Comparison of ENCODE assay signal across 9 mouse cellular contexts in genomic region chr3:49866061-49866515, GRCm38 (mm10).
DNase-seq lines count a peak whose midpoint lies in the region; ATAC-seq and TF ChIP-seq lines count a peak whose summit lies in the region.
"Had no signal": no experiment of that assay in that cellular context is flagged by ENCODE, and none has a peak within 500 bp of the region (broad histone marks: within the 10 kb centered on the region; RNA-seq: fewer than 3 reads in every experiment).

No protein-coding gene starts in this region.

- no peaks in the 10 kb centered on the region for H3K36me3 ChIP-seq in heart, postnatal 0 days (replicated peaks; ENCODE audit: control insufficient read depth, insufficient read depth, low read length)
- H3K36me3 ChIP-seq in stomach, postnatal 0 days (ENCODE audit: control insufficient read depth, insufficient read depth, low read length) = no peaks in the 10 kb centered on the region

- H3K9me3 ChIP-seq in heart, postnatal 0 days (replicated peaks; ENCODE audit: control insufficient read depth, low read length) = no peaks in the 10 kb centered on the region
- H3K9me3 ChIP-seq in stomach, postnatal 0 days (ENCODE audit: control insufficient read depth, low read length) = no peaks in the 10 kb centered on the region

- no peak for TF ChIP-seq CTCF in heart, postnatal 0 days (IDR thresholded peaks at IDR 0.05; ENCODE audit: low read depth)
- no peak for TF ChIP-seq CTCF in stomach, postnatal 0 days (IDR thresholded peaks at IDR 0.05; ENCODE audit: low read depth)

- peak overlapping the region; percentile 52 for H3K4me2 ChIP-seq in heart, postnatal 0 days (ENCODE audit: low read depth, low read length)
- H3K4me2 ChIP-seq in stomach, postnatal 0 days (replicated peaks; ENCODE audit: low read depth) = peak overlapping the region; percentile 32; the same call in 1 of the 2 replicates

- H3K27ac ChIP-seq in heart, postnatal 0 days (ENCODE audit: low read depth) = peak overlapping the region; percentile 53; the same call in 1 of the 2 replicates
- peak overlapping the region; percentile 81 for H3K27ac ChIP-seq in stomach, postnatal 0 days (replicated peaks)

- H3K4me3 ChIP-seq in heart, postnatal 0 days (ENCODE audit: low read depth, low read length) = peak overlapping the region; percentile 19; the same call in 1 of the 2 replicates
- no peak overlapping the region for H3K4me3 ChIP-seq in stomach, postnatal 0 days (ENCODE audit: low read depth, low read length)

- DNase-seq in ovary, postnatal 14 days (ENCODE audit: low spot score) = peak; percentile 4
- DNase-seq in ovary, adult 18-20 months (ENCODE audit: low spot score) = no peak
- DNase-seq in heart, postnatal 0 days (ENCODE audit: low spot score) = peak; percentile 41
- DNase-seq in lung, postnatal 10 days = peak; percentile 57
- DNase-seq in stomach, postnatal 0 days (ENCODE audit: low spot score) = no peak
- no peak for DNase-seq in right cerebral cortex, postnatal 10 days (ENCODE audit: low spot score in 2 of 2)
- DNase-seq in natural killer cell, adult 2 months (ENCODE audit: low spot score in 2 of 2) = no peak
- DNase-seq in urinary bladder, postnatal 10 days (ENCODE audit: low spot score) = no peak

- H3K4me1 ChIP-seq in heart, postnatal 0 days (ENCODE audit: control insufficient read depth, insufficient read depth) = no peaks in the 10 kb centered on the region
- H3K4me1 ChIP-seq in stomach, postnatal 0 days (replicated peaks; ENCODE audit: control insufficient read depth, insufficient read depth) = no peaks in the 10 kb centered on the region

- TF ChIP-seq EP300 in heart, postnatal 0 days (IDR thresholded peaks at IDR 0.05; ENCODE audit: low read depth) = no peak
- TF ChIP-seq EP300 in stomach, postnatal 0 days (optimal IDR thresholded peaks at IDR 0.05) = no peak

- WGBS in heart, postnatal 0 days = 10% methylated on average over 11 of the region's 11 CpGs
- 34% methylated on average over 11 of the region's 11 CpGs for WGBS in stomach, postnatal 0 days

- no peaks in the 10 kb centered on the region for H3K27me3 ChIP-seq in heart, postnatal 0 days (ENCODE audit: control insufficient read depth, insufficient read depth, low read length)
- no peaks in the 10 kb centered on the region for H3K27me3 ChIP-seq in stomach, postnatal 0 days (ENCODE audit: control insufficient read depth, insufficient read depth, low read length)
- H3K27me3 ChIP-seq: Patski had no signal

- H3K9ac ChIP-seq in heart, postnatal 0 days (replicated peaks; ENCODE audit: low read depth, low read length) = no peak overlapping the region
- H3K9ac ChIP-seq in stomach, postnatal 0 days (ENCODE audit: low read length) = peak overlapping the region; percentile 43

- ATAC-seq in heart, postnatal 0 days (ENCODE audit: insufficient read depth, low read depth) = peak; percentile 66
- peak; percentile 45; the same call in 1 of the 2 replicates for ATAC-seq in stomach, postnatal 0 days (ENCODE audit: low FRiP score, low TSS enrichment)
- ATAC-seq: Patski had no signal

Comparison
In these comparisons a context has a peak if more than half of its experiments do, and no peak if none do; other contexts are left out.
1. DNase-seq: peak in ovary, postnatal 14 days (single experiment), heart, postnatal 0 days (single experiment) and lung, postnatal 10 days (single experiment); none in ovary, adult 18-20 months (single experiment), stomach, postnatal 0 days (single experiment), right cerebral cortex, postnatal 10 days (0 of 2), natural killer cell, adult 2 months (0 of 2) and urinary bladder, postnatal 10 days (single experiment).